Mouse (Mus musculus) liver, embryonic 14.5 days (tissue): ENCODE data around the gene Tle6. TPM values are rescaled to one million over a fixed set of nuclear protein-coding genes. Genes with fewer than 3 reads are reported as not detected.

Experiments
- ATAC-seq: fragments of 200-750 bp; cut with Nextera tagmentation; 2 replicates; pipeline ENCODE4 v1.8.0; 2017; ENCODE audit warnings: moderate number of reproducible peaks, mild to moderate bottlenecking, moderate library complexity; ENCODE audit not compliant: insufficient read depth
- DNase-seq, 3 experiments: peaks; one replicate each; pipeline ENCODE4 v3.0.0-alpha.2; 2012 to 2013; ENCODE audit warnings: low read depth in 3 of 3, low spot score in 3 of 3
- H3K27ac ChIP-seq: fragments of 300-500 bp; sonication (generic); 2 replicates; pipeline ENCODE4 v1.5.1; 2014; ENCODE audit warnings: moderate library complexity, mild to moderate bottlenecking, control low read depth, inconsistent platforms
- H3K27me3 ChIP-seq: fragments of 300-500 bp; sonication (generic); 2 replicates; pipeline ENCODE4 v1.6.1; 2014; ENCODE audit warnings: mild to moderate bottlenecking, low read length, moderate library complexity; ENCODE audit not compliant: control insufficient read depth, insufficient read depth
- H3K36me3 ChIP-seq: fragments of 300-500 bp; sonication (generic); replicated peaks from 2 replicates; pipeline ENCODE4 v1.6.1; 2014; ENCODE audit warnings: low read depth; ENCODE audit not compliant: control insufficient read depth, insufficient read depth
- H3K4me1 ChIP-seq, 2 experiments: fragments of 200-500 bp in 1 of 2; fragments of 300-500 bp in 1 of 2; sonication (generic) in 1 of 2; replicated peaks; 2 replicates each; pipeline ENCODE4 v1.6.1; 2012 to 2014; ENCODE audit warnings: antibody characterized with exemption in 1 of 2, inconsistent platforms in 1 of 2, low read length in 1 of 2; ENCODE audit not compliant: control insufficient read depth in 2 of 2, insufficient read depth in 2 of 2
- H3K4me2 ChIP-seq: fragments of 300-500 bp; sonication (generic); 2 replicates; pipeline ENCODE4 v1.6.1; 2014; ENCODE audit warnings: low read depth, mild to moderate bottlenecking, control low read depth, moderate library complexity
- H3K4me3 ChIP-seq, 2 experiments: fragments of 200-500 bp in 1 of 2; fragments of 300-500 bp in 1 of 2; sonication (generic) in 1 of 2; 2 replicates each; pipeline ENCODE4 v1.5.1; 2012 to 2014; ENCODE audit warnings: low read depth in 2 of 2, low read length in 2 of 2, mild to moderate bottlenecking in 2 of 2, control low read depth in 1 of 2, inconsistent platforms in 1 of 2, moderate library complexity in 1 of 2; ENCODE audit not compliant: insufficient read depth in 1 of 2
- H3K9ac ChIP-seq: fragments of 300-500 bp; sonication (generic); replicated peaks from 2 replicates; pipeline ENCODE4 v1.6.1; 2014; ENCODE audit warnings: mild to moderate bottlenecking, control low read depth, moderate library complexity
- H3K9me3 ChIP-seq: fragments of 300-500 bp; sonication (generic); 2 replicates; pipeline ENCODE4 v1.6.1; 2016; ENCODE audit warnings: low read length, mixed read lengths; ENCODE audit not compliant: control insufficient read depth
- CTCF ChIP-seq: IDR thresholded peaks from 2 replicates; pipeline ENCODE4 v1.5.1; 2016; ENCODE audit warnings: antibody characterized with exemption, low read depth, control low read depth
- EP300 ChIP-seq: IDR thresholded peaks from 2 replicates; pipeline ENCODE4 v1.6.1; 2016; ENCODE audit warnings: antibody characterized with exemption, low read depth
- WGBS: fragments of 180-500 bp; shearing (Covaris S2); extraction: QIAGEN DNeasy Blood & Tissue Kit; methylation state at CpG from one replicate; pipeline ENCODE4 v1.1.7; 2014; ENCODE audit not compliant: insufficient replicate concordance; 5-methylcytosine and 5-hydroxymethylcytosine counted together
- polyA plus RNA-seq, 2 experiments: library from polyadenylated mRNA; depleted of rRNA in 1 of 2; stranded (reverse) in 1 of 2; unstranded in 1 of 2; fragments of >200 nt; fragmentation: Nextera tagmentation in 1 of 2; extraction: Ambion mirVana in 1 of 2; gene quantifications; 2 replicates each; pipeline versions ENCODE4 v1.2.1 to v1.2.3; 2012 to 2014

The Tle6 gene
- polyA plus RNA-seq, 2 experiments: 4.5 to 5.6 TPM

- Histone ChIP-seq H3K36me3 (peaks cover 10% of the 10 kb centered on the region), H3K4me1 (peaks cover 9 to 23% of the 10 kb centered on the region in 2 experiments)
- no peak for DNase-seq
Measured at GRCm38 (mm10) chr10:81560719-81561459, 40.0 kb downstream of the Tle6 start.

GRCm38 (mm10) chr10:81559627-81560539 lies 41.0 kb downstream of the Tle6 start:
- no peak for TF ChIP-seq CTCF
- no peak for TF ChIP-seq EP300
- peaks cover 6% of the 10 kb centered on the region for H3K36me3 ChIP-seq
- peak overlapping the region; percentile 46 for H3K27ac ChIP-seq
- H3K4me3 ChIP-seq: peak overlapping the region; percentile 67 to 74
- DNase-seq: no peak
- peak overlapping the region; percentile 87 for H3K9ac ChIP-seq
- H3K4me2 ChIP-seq: peak overlapping the region; percentile 88
- H3K4me1 ChIP-seq: peaks cover 9 to 23% of the 10 kb centered on the region in 2 experiments
- no peaks in the 10 kb centered on the region for H3K27me3 ChIP-seq
- no peaks in the 10 kb centered on the region for H3K9me3 ChIP-seq
- peak; percentile 46 for ATAC-seq
- under 1% methylated on average over 35 of the region's 36 CpGs for WGBS

More at GRCm38 (mm10) chr10:81560719-81561459, 40.0 kb downstream of the Tle6 start:
- 2% methylated on average over 16 of the region's 16 CpGs for WGBS
- no peaks in the 10 kb centered on the region for H3K9me3 ChIP-seq
- H3K27me3 ChIP-seq: no peaks in the 10 kb centered on the region
- H3K4me3 ChIP-seq: peak overlapping the region; percentile 67 to 74
- peak overlapping the region; percentile 15; the same call in 1 of the 2 replicates for H3K27ac ChIP-seq
- peak overlapping the region; percentile 87 for H3K9ac ChIP-seq
- H3K4me2 ChIP-seq: peak overlapping the region; percentile 88
- no peak for TF ChIP-seq CTCF
- TF ChIP-seq EP300: no peak
- ATAC-seq: peak; percentile 9; the same call in 1 of the 2 replicates

GRCm38 (mm10) chr10:81559163-81559626 lies 41.7 kb downstream of the Tle6 start, which contains the start of gene Aes:
Gene Aes (plus strand): TSS chr10:81559488.
- WGBS: 1% methylated on average over 51 of the region's 53 CpGs

GRCm38 (mm10) chr10:81557491-81557890 lies 43.4 kb downstream of the Tle6 start:
- TF ChIP-seq CTCF (no peak), EP300 (no peak)
- ATAC-seq (no peak), DNase-seq (no peak)
- Histone ChIP-seq H3K27me3 (no peaks in the 10 kb centered on the region), H3K27ac (no peak overlapping the region), H3K36me3 (no peaks in the 10 kb centered on the region), H3K4me1 (peaks cover 5 to 14% of the 10 kb centered on the region in 2 experiments; a peak in 2 of 4 replicates), H3K4me2 (no peak overlapping the region), H3K9ac (no peak overlapping the region), H3K9me3 (no peaks in the 10 kb centered on the region), H3K4me3 (no peak overlapping the region)
- 47% methylated on average over 1 of the region's 1 CpGs for WGBS

More at GRCm38 (mm10) chr10:81559163-81559626, 41.7 kb downstream of the Tle6 start, which contains the start of gene Aes:
- DNase-seq (no peak), ATAC-seq (peak; percentile 70)
- no peaks in the 10 kb centered on the region for H3K27me3 ChIP-seq
- peak within 1 kb of the TSS; percentile 67 to 74 for H3K4me3 ChIP-seq
- TF ChIP-seq CTCF: no peak
- TF ChIP-seq EP300: no peak
- peak within 1 kb of the TSS; percentile 87 for H3K9ac ChIP-seq
- peaks cover 9 to 23% of the 10 kb centered on the region in 2 experiments for H3K4me1 ChIP-seq
- H3K9me3 ChIP-seq: no peaks in the 10 kb centered on the region
- peak within 1 kb of the TSS; percentile 46 for H3K27ac ChIP-seq
- no peaks in the 10 kb centered on the region; the same call in 1 of the 2 replicates for H3K36me3 ChIP-seq
- peak within 1 kb of the TSS; percentile 88 for H3K4me2 ChIP-seq
